Mouse (Mus musculus): ENCODE data around the gene Parp9. TPM values are rescaled to one million over a fixed set of nuclear protein-coding genes. Genes with fewer than 3 reads are reported as not detected.

Gene Parp9
- polyA plus RNA-seq, 1 experiment from 2014 or later = 1.8 TPM

DNA sequence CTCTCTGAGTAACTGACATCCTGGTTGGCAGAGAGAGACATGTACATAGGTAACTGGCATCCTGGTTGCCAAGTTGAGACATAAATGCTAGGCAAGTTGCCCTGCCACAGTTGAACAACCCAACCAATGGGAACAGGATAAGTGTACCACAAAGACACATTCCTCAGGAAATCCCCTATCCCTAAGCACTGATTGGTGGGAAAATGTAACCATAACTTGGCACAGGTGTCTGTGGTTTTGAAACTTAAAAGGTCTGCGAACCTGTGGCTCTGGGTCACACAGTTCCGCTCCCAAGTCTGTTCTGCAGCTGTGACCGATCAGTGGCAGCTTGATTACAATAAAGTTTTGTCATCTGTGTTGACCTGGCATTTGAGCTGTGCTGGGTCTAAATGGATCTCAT, 32.9 kb upstream of the Parp9 start:
- ATAC-seq (ENCODE audit: low FRiP score) (no peak), DNase-seq (ENCODE audit: low spot score, missing footprints) (no peak)
- H3K4me1 ChIP-seq (ENCODE audit: control insufficient read depth, insufficient read depth, low read length) = no peaks in the 10 kb centered on the region
- no peak overlapping the region for H3K27ac ChIP-seq (ENCODE audit: low read depth, low read length)
- H3K4me3 ChIP-seq (ENCODE audit: low read depth, low read length) = no peak overlapping the region
- no peak overlapping the region for H3K9ac ChIP-seq (ENCODE audit: low read length)
- H3K4me2 ChIP-seq = no peak overlapping the region
- no peaks in the 10 kb centered on the region for H3K27me3 ChIP-seq (ENCODE audit: control insufficient read depth, insufficient read depth, low read length)
- H3K36me3 ChIP-seq (ENCODE audit: control insufficient read depth, insufficient read depth, low read length) = no peaks in the 10 kb centered on the region
- H3K9me3 ChIP-seq (ENCODE audit: control insufficient read depth, low read length) = no peaks in the 10 kb centered on the region
- 90% methylated on average over 3 of the region's 3 CpGs for WGBS

DNA sequence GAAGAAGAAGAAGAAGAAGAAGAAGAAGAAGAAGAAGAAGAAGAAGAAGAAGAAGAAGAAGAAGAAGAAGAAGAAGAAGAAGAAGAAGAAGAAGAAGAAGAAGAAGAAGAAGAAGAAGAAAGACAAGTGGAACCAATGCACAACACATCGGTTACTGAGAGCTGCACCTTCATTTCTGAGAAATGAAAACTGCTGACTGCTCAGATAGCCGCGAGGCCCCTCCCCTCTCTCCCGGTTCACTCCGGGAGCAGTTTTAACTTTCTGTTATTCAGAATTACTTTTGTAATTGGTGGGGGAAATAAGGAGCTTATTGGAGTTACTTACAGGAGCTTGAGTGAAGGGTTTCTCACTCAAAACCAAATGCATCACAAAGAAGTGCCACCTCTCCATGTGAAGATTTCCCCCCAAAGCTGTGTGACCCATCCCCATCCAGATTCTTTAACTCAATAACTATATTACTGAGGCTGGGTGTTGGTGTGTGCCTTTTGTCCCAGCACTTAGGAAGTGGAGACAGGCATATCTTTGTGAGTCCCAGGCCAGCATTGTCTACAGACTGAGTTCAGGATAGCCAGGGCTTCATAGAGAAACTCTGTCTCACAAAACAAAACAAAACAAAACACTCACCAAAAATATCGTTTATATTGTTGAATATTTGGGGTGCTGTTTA, 32.3 kb upstream of the Parp9 start:
- H3K4me3 ChIP-seq (ENCODE audit: low read depth, low read length) = no peak overlapping the region
- H3K27ac ChIP-seq (ENCODE audit: low read depth, low read length) = no peak overlapping the region
- 85% methylated on average over 6 of the region's 6 CpGs for WGBS
- no peak overlapping the region for H3K9ac ChIP-seq (ENCODE audit: low read length)
- no peak for DNase-seq (ENCODE audit: low spot score, missing footprints)
- H3K9me3 ChIP-seq (ENCODE audit: control insufficient read depth, low read length) = no peaks in the 10 kb centered on the region
- H3K36me3 ChIP-seq (ENCODE audit: control insufficient read depth, insufficient read depth, low read length) = no peaks in the 10 kb centered on the region
- no peaks in the 10 kb centered on the region for H3K4me1 ChIP-seq (ENCODE audit: control insufficient read depth, insufficient read depth, low read length)
- no peak for ATAC-seq (ENCODE audit: low FRiP score)
- H3K4me2 ChIP-seq = no peak overlapping the region
- no peaks in the 10 kb centered on the region for H3K27me3 ChIP-seq (ENCODE audit: control insufficient read depth, insufficient read depth, low read length)

DNA sequence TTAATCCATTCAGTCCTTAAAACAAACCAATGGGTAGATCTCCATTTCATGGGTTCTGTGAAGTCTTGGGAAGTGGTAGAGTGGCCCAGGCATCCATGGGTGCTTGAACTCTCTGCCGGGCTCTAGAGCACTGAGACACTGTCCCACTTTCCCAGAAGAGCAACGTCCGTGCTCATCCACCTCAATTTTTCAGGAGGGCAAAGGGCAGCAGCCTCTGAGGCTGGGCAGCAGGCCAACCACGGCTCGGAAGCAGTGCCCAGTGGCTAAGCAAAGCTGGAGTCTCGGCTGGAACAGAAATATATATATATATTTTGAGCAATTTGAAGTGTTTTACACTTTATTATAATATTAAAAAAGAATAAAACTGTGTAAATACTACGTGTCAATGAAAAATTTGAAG, 31.4 kb upstream of the Parp9 start:
- Histone ChIP-seq H3K4me2 (no peak overlapping the region), H3K9me3 (ENCODE audit: control insufficient read depth, low read length) (no peaks in the 10 kb centered on the region), H3K4me1 (ENCODE audit: control insufficient read depth, insufficient read depth, low read length) (no peaks in the 10 kb centered on the region), H3K36me3 (ENCODE audit: control insufficient read depth, insufficient read depth, low read length) (no peaks in the 10 kb centered on the region), H3K27ac (ENCODE audit: low read depth, low read length) (no peak overlapping the region), H3K9ac (ENCODE audit: low read length) (no peak overlapping the region), H3K4me3 (ENCODE audit: low read depth, low read length) (no peak overlapping the region), H3K27me3 (ENCODE audit: control insufficient read depth, insufficient read depth, low read length) (no peaks in the 10 kb centered on the region)
- DNase-seq (ENCODE audit: low spot score, missing footprints) (no peak), ATAC-seq (ENCODE audit: low FRiP score) (no peak)
- WGBS = 85% methylated on average over 7 of the region's 7 CpGs

DNA sequence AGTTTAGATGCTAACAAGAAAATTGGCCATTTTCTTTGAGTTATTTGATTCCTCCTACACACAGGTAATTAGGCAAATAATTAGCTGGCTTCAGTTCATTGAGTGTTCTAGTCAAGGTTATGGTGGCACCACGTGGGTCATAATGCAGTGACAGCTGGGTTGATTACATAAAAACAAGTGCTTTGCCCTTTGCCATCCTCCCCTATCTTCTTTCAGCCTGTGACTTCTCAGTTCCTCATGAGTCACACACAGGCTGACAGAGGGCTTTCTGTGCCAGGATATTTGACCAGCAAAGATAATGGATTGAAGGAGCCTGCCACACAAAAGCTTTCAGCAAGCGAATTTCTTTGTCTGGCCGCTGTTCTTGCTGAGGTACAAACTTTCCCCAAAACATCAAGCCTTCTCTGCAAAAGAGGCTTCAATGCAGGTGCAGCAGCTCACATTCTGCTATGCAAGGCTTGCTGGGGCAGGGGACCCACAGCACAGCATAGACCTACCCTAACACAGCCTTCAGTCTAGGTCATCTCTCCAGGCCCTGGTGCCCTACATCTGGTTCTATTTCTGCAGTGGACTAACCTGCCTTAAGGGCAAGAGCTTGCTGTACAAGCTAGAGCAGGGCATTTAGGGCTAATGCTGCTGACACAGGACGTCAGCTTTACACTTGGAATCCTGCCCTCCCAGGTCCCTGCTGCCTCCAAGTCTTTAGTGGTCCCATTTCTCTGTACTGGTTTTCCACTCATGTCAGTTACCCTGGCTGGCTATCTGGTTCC, 30.7 kb upstream of the Parp9 start:
- no peaks in the 10 kb centered on the region for H3K9me3 ChIP-seq (ENCODE audit: control insufficient read depth, low read length)
- H3K27ac ChIP-seq (ENCODE audit: low read depth, low read length) = no peak overlapping the region
- H3K4me1 ChIP-seq (ENCODE audit: control insufficient read depth, insufficient read depth, low read length) = no peaks in the 10 kb centered on the region
- no peak for DNase-seq (ENCODE audit: low spot score, missing footprints)
- H3K4me3 ChIP-seq (ENCODE audit: low read depth, low read length) = no peak overlapping the region
- no peak overlapping the region for H3K9ac ChIP-seq (ENCODE audit: low read length)
- no peaks in the 10 kb centered on the region for H3K27me3 ChIP-seq (ENCODE audit: control insufficient read depth, insufficient read depth, low read length)
- no peaks in the 10 kb centered on the region for H3K36me3 ChIP-seq (ENCODE audit: control insufficient read depth, insufficient read depth, low read length)
- no peak overlapping the region for H3K4me2 ChIP-seq
- WGBS = 74% methylated on average over 4 of the region's 4 CpGs
- no peak for ATAC-seq (ENCODE audit: low FRiP score)

DNA sequence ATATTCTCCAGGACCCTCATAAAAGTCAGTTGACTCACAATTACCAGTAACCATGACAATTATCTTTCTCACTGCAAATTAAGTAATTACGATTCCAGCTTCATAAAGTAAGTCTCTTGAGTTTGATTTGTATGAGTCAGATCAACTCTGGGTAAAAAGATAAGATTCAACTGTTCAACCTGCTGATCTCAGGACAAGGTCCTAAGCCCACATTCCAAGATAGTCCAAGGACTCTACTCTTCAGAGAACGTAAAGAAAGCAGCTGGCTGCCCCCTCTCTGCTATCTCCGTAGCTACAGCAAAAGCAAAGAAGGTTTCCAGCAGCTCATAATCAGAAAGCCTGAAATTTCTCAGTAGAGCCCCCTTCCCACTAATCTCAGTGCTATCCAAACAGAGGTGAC, 26.8 kb upstream of the Parp9 start:
- WGBS = 79% methylated on average over 3 of the region's 3 CpGs
- DNase-seq (ENCODE audit: low spot score, missing footprints) (no peak), ATAC-seq (ENCODE audit: low FRiP score) (no peak)
- Histone ChIP-seq H3K4me3 (ENCODE audit: low read depth, low read length) (no peak overlapping the region), H3K27ac (ENCODE audit: low read depth, low read length) (no peak overlapping the region), H3K4me1 (ENCODE audit: control insufficient read depth, insufficient read depth, low read length) (no peaks in the 10 kb centered on the region), H3K9me3 (ENCODE audit: control insufficient read depth, low read length) (no peaks in the 10 kb centered on the region), H3K27me3 (ENCODE audit: control insufficient read depth, insufficient read depth, low read length) (no peaks in the 10 kb centered on the region), H3K4me2 (no peak overlapping the region), H3K36me3 (ENCODE audit: control insufficient read depth, insufficient read depth, low read length) (no peaks in the 10 kb centered on the region), H3K9ac (ENCODE audit: low read length) (no peak overlapping the region)

DNA sequence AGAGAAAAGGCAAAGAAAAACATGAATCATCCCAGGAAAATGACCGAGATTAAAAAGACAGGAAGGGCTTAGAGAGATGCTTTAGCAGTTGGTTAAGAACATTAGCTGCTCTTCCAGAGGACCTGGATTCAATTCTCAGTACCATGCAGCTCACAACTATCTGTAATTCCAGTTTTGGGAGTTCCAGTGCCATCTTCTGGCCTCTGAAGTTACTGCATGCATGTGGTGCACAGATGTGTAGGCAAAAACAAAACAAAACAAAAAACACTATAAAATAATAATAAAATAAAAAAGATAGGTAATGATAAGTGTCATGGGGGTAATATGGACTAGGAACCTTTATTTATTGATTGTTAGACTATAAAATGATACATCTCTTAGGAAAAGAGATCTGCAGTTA, 24.7 kb upstream of the Parp9 start:
- Histone ChIP-seq H3K36me3 (ENCODE audit: control insufficient read depth, insufficient read depth, low read length) (no peaks in the 10 kb centered on the region), H3K4me1 (ENCODE audit: control insufficient read depth, insufficient read depth, low read length) (no peaks in the 10 kb centered on the region), H3K27ac (ENCODE audit: low read depth, low read length) (no peak overlapping the region), H3K27me3 (ENCODE audit: control insufficient read depth, insufficient read depth, low read length) (no peaks in the 10 kb centered on the region), H3K9me3 (ENCODE audit: control insufficient read depth, low read length) (no peaks in the 10 kb centered on the region), H3K4me3 (ENCODE audit: low read depth, low read length) (no peak overlapping the region), H3K9ac (ENCODE audit: low read length) (no peak overlapping the region), H3K4me2 (no peak overlapping the region)
- DNase-seq (ENCODE audit: low spot score, missing footprints) (peak; percentile 87), ATAC-seq (ENCODE audit: low FRiP score) (no peak)
- WGBS = 71% methylated on average over 1 of the region's 1 CpGs

DNA sequence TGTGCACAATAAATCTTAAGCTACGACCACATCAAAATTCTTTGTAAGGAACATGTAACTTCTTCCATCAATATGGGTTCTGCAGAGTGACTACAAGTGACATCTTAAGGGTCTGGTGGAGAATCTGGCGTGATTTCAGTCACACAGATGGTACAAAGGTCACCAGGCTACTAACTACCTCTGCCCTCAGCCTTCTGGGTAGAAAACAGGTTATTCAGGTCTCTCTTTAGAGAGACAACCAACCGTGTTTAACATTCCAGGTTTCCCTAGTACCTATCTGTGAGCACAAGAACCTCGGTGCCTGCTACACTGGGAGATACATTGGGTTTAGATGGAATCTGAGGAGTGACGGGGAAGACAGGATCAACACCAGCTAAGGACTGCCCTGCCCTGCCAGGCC, 24.0 kb upstream of the Parp9 start:
- H3K9ac ChIP-seq (ENCODE audit: low read length) = no peak overlapping the region
- H3K4me3 ChIP-seq (ENCODE audit: low read depth, low read length) = no peak overlapping the region
- H3K27ac ChIP-seq (ENCODE audit: low read depth, low read length) = no peak overlapping the region
- no peaks in the 10 kb centered on the region for H3K4me1 ChIP-seq (ENCODE audit: control insufficient read depth, insufficient read depth, low read length)
- WGBS = 72% methylated on average over 5 of the region's 5 CpGs
- no peaks in the 10 kb centered on the region for H3K9me3 ChIP-seq (ENCODE audit: control insufficient read depth, low read length)
- no peak for DNase-seq (ENCODE audit: low spot score, missing footprints)
- no peak overlapping the region for H3K4me2 ChIP-seq
- H3K27me3 ChIP-seq (ENCODE audit: control insufficient read depth, insufficient read depth, low read length) = no peaks in the 10 kb centered on the region
- H3K36me3 ChIP-seq (ENCODE audit: control insufficient read depth, insufficient read depth, low read length) = no peaks in the 10 kb centered on the region
- ATAC-seq (ENCODE audit: low FRiP score) = no peak

DNA sequence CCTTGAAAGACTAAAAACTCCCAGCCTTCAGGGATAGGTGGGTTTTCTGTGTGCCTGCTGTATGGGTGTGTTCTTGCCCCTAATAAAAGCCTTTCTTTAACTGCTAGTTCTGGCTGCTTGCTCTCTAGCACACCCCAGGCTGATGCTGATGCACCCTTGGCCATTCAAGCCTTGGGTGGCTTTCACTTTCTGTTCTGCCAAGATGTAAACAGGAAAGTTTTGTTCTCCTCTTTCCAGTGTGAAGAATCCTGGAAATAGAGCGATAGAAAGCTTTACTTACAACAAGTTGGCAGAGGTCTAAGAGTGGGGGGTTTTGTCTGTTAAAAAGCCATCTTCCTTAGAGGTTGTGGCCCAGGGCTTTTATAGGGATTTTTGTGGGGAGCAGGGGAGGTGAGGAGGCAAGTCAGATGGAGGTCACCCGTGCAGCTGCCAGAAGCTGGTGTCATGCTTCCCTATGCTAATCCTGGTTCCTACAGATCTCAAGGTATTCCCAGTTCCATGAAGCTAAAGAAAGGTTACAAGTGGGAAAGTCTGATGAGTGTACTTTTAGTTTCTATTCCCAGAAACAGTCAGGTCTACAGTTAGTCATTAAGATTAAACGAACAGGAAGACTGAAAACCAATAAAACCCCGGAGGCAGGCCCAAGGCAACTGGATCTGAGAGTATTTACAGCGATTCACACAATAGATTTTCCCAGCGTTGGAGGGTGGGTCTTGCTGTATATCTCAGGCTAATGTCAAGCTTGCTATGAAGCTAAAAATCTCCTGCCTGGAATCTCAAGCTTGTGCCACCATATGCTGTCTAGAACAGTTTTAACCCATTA, 19.3 kb upstream of the Parp9 start:
- no peaks in the 10 kb centered on the region for H3K9me3 ChIP-seq (ENCODE audit: control insufficient read depth, low read length)
- no peaks in the 10 kb centered on the region for H3K4me1 ChIP-seq (ENCODE audit: control insufficient read depth, insufficient read depth, low read length)
- no peaks in the 10 kb centered on the region for H3K36me3 ChIP-seq (ENCODE audit: control insufficient read depth, insufficient read depth, low read length)
- 83% methylated on average over 6 of the region's 6 CpGs for WGBS
- no peak overlapping the region for H3K4me3 ChIP-seq (ENCODE audit: low read depth, low read length)
- no peak overlapping the region for H3K4me2 ChIP-seq
- ATAC-seq (ENCODE audit: low FRiP score) (no peak), DNase-seq (ENCODE audit: low spot score, missing footprints) (no peak)
- no peak overlapping the region for H3K27ac ChIP-seq (ENCODE audit: low read depth, low read length)
- no peaks in the 10 kb centered on the region for H3K27me3 ChIP-seq (ENCODE audit: control insufficient read depth, insufficient read depth, low read length)
- no peak overlapping the region for H3K9ac ChIP-seq (ENCODE audit: low read length)

DNA sequence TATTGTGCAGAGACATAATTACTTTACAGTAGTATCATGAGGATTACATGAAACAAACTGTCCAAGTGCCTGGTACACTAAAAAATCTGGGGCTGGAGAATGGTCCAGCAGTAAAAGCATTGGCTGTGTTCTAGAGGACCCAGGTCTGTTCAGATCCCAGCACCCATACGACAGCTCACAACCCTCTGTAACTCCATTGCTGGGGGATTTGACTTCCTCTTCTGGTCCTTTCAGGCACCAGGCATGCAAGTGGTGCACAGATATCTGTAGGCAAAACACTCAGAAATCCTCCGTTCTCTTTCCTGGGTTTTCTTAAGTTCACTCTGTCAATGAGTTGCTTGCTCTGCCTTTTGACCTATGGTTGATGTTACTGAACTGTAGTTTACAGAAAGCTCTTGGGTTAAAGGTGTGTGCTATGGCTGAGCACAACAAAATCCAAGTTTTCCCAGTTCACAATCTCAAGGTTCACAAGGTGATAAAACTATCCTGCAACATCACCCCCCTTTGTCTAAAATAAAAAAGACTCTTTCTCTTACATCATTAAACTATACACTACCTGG, 16.5 kb upstream of the Parp9 start:
- Histone ChIP-seq H3K9ac (ENCODE audit: low read length) (no peak overlapping the region), H3K4me2 (no peak overlapping the region), H3K9me3 (ENCODE audit: control insufficient read depth, low read length) (no peaks in the 10 kb centered on the region), H3K27ac (ENCODE audit: low read depth, low read length) (no peak overlapping the region), H3K4me1 (ENCODE audit: control insufficient read depth, insufficient read depth, low read length) (no peaks in the 10 kb centered on the region), H3K36me3 (ENCODE audit: control insufficient read depth, insufficient read depth, low read length) (no peaks in the 10 kb centered on the region), H3K27me3 (ENCODE audit: control insufficient read depth, insufficient read depth, low read length) (no peaks in the 10 kb centered on the region), H3K4me3 (ENCODE audit: low read depth, low read length) (no peak overlapping the region)
- no peak for ATAC-seq (ENCODE audit: low FRiP score)
- 84% methylated on average over 2 of the region's 2 CpGs for WGBS
- DNase-seq (ENCODE audit: low spot score, missing footprints) = no peak
